Mouse (Mus musculus) urinary bladder, adult 18-20 months (tissue): ENCODE measurements around the gene Polr3b.

Source experiments
- DNase-seq, 2 experiments: peaks; one replicate each; pipeline ENCODE4 v3.0.0; 2022; ENCODE audit warnings: low spot score in 2 of 2, mixed read lengths in 2 of 2

Gene Polr3b

DNA sequence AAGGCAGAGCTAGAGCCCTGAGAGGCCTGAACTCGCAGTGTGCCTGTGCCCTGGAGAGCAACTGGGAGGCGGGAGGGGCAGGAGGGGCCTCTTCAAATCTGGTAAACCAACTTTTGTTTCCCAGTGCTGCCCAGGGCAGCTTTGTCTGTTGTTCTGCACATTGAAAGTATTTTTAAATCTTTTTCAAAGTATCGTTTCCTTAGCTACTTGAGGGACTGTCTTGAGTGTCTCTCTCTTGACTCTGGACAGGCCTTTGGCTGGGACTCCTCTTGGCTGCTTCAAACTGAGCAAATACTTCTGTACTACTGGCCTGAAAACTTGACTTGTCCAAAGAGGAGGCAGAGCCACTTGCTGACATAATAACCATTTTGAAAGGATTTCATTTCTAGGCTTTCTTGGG, 11.3 kb upstream of the Polr3b start:
- DNase-seq: no peak

DNA sequence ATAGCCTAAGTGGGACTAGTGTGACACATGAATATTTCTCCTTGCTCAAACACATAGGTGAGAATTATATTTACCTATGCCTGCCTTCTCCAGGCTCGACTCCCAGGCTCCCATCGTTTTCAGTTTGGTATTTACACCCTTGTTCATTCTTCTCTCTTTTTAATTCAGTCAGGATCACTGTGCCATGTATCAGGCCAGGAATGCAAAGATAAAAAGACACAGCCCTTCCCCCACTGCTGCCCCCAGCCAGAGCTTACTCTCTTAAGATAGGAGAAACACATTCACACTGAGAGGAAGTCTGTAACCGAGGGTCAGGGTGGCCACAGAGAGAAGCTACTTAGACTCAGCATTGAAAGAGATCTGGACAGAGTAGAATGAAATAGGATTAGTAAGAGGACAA, 10.4 kb upstream of the Polr3b start:
- no peak for DNase-seq

DNA sequence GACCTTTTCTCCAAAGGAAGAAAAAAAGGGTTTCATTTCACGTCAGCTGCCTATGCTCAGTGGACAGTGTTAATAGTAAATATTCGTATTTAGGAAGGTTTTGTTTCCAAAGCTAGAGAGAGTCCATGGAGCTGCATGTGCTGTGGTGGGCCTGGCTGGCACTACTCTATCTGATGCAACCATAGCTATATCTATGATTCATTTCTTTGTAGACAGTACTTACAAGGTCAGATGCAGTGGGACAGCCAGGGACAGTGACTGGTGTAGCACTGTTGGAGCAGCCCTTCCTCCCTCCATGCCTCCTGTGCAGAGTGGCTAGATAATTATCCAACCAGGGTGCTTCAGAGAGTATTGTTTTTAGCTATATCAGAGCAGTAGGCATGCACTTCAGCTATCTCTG, 9.8 kb upstream of the Polr3b start:
- DNase-seq: no peak

DNA sequence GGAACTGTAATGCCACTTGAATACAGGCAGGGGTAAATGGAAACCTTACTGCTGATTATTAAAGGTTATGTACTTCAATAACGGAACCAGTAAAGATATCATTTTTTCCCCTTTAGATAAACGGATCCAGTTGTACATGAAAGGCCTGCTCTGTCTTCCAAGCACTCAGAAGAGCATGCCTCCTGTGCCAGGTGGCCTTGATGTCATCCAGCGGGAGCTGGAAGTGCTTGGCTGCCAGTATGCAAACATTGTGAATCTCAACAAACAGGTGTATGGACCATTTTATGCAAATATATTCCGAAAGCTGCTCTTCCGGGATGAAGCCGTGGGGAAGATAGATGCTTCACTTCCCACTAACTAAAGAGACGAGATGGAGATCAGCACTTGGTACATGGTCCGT, 8.7 kb upstream of the Polr3b start:
- no peak for DNase-seq

DNA sequence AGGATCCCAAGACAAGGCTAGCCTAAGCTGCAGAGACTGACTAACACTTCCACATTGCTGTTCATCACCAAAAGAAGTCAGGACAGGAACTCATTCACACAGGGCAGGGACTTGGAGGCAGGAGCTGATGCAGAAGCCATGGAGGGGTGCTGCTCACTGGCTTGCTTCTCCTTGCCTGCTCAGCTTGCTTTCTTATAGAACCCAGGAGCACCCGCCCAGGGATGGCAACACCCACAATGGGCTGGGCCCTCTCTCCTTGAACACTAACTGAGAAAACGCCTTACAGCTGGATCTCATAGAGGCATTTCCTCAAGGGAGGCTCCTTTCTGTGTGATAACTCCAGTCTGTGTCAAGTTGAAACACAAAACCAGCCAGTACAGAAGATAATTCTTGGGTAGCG, 7.0 kb upstream of the Polr3b start:
- DNase-seq: no peak

DNA sequence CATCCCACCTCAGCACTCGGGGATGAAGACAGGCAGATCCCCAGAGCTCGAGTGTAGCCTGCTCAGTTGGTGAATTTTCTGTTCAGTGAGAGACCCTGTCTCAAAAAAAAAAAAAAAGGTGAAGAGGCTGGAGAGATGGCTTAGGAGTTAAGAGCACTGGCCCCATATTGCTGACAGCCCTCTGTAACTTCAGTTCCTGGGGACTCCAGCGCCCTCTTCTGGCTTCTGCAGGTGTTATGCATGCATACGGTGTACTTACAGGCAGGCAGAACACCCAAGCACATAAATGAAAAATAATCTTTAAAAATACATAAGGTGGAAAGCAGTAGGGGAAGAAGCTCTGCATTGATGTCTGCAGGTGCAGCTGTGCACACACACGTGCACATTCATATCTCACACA, 9.1 kb downstream of the Polr3b start:
- DNase-seq: no peak

DNA sequence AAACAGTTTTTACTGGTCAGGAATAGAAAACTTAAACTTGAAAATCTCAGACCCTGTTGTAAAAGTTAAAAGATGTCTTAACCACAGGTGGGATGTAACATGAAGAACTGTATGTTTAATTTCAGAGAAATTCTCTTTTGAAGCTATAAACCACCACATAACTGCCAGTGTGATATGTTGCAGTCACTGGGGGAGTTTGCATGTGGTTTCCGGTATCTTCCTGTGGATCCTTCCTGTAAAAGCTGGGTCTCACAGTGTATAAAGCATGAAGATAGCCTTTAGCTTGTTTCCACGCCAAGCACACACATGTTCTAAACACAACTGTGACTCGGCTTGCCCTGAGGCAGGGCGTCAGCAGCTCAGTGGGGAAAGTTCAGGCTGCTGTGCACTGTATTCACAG, 9.9 kb downstream of the Polr3b start:
- DNase-seq: no peak

DNA sequence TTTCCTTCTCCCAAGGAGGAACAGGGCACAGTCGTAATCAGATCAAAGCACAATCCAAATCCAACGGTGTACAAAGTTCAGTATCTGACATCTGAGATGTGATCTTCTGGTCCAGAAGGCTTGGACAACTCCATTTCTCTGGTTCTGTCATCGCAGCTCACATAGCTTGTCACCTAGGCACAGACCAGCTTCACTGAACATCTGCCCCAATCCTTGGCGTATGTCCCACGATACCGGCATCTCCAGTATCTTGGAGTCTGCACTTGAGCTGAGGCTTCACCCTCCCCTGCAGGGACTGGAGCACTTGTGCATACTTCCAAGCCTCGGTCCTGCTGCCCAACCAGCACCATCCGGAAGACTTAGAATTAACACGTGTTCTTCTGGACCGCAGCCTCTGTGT, 14.6 kb downstream of the Polr3b start:
- DNase-seq: no peak

DNA sequence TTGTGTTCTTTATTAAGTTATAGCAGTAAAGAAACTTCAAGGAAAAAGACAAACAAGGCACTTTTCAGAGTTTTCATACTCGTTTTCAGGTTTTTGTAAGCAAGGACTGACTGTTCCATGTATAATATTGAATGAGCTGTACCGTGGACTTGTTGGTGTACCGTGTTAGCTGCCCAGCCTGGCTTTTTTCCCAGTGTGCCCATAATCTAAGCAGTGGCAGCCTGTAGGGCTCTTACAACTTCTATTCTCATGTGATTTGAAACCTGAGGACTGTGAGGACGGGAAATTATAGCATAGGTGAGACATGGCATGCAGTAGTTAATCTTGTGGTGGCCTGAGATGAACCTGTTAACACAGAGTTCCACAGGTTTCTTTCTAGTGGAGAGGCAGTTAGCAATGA, 16.3 kb downstream of the Polr3b start:
- DNase-seq: no peak

DNA sequence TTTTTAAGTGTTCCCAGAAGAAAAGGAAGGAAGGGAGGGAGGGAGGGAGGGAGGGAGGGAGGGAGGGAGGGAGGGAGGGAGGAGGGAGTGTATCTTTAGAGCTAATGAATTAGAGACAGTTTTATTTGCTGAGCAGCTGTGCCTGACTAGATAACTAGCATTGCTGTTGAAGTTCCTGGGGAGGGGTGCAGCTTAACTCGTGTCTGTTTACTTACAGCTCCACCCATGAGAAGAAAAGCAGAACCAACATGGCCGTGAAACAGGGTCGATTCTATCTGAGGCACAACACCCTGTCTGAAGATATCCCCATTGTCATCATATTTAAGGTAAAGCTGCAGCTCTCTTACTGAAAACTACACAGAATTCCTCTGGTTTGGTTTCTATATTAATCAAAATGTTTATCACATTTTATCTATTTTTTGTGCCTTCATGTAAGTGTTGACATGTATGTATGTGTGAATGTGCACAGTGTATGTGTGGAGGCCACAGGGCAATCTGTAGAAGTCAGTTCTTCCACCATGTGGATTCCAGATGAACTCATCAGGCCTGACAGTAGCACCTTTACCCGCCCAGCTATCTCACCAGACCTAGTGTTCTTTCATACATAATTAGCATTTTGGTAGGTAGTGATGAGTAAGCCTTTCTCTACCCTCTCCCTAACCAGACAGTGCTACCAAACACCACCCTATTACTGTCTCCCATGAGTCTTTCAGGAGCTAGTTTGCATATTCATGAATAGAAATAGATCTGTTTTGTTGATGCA, 17.6 kb downstream of the Polr3b start:
- no peak for DNase-seq

DNA sequence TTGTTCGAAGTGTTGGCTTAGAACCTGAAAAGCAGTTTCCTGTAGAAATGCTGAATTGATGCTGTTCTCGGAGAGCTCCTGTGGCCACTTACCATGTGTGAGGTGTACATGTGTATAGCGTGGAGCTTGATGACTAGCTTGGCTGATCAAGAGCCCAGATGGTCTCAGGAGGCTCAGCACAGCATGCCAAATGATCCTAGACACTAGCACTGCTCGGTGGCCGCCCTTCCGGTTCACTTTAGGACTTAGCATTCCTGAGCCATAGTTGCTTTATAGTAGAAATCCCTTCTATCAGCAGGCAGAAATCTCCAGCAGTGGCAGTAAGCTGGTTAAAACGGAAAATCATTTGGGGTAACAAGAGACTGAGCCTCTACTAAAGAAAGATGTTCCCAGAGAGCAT, 18.8 kb downstream of the Polr3b start:
- DNase-seq: no peak

DNA sequence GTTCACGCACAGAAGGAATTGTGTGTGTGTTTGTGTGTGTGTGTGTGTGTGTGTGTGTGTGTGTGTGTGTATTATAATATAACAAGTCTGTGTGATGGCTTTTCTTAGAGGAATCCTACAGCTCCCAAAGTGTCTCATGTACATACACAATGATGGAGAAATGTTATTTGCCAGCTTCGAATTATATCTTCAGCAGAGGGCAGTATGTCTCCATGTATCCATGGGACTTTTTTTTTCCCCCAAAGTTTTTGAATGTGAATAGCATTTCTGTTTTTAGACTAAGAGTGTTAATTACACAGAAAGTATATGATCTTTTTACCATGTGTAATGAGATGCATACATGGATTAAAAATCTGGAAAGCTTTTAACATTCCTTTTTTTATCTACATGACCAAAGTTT, 19.5 kb downstream of the Polr3b start:
- no peak for DNase-seq

DNA sequence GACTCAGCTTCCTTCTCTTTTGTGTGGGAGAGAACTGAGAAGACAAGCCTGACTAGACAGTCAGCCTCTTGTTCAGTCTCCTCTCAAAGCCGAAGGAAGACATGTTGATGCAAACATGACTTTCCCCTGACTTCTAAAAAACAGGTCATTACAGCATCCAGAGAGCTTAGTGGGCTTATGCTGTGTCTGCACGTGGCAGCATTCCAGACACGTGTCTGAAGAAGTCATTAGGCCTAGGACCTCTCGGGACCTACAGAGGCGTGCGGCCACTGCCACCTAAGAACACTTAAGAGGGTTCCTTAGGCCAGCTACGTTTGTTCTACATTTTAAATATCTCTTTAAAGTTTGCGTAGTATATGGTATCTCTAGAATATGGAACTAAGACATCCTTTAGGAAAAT, 23.8 kb downstream of the Polr3b start:
- DNase-seq: no peak

DNA sequence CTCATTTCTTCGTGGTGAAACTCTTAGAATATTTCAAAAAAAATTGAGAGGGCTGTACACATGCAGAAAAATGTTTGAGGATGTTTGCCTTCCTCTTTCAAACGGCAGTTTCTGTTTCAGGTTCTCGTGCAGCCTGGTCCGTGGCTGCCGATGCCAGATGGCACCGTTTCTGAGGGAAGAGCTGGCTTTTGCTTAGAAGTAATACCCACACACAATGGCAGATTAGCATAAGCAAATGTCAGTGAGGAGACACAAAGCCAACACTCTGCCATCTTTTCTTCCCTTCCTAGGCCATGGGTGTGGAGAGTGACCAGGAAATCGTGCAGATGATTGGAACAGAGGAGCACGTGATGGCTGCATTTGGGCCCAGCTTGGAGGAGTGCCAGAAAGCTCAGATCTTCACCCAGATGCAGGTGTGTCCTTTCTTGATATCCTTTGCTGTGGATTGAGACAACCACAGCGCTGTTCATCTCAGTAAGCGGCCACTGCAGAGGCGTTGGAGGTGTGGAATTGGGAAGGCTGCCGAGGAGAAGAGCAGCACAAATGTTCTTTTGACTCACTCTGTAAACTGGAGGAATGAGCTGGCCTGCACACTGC, 24.5 kb downstream of the Polr3b start:
- DNase-seq: no peak

DNA sequence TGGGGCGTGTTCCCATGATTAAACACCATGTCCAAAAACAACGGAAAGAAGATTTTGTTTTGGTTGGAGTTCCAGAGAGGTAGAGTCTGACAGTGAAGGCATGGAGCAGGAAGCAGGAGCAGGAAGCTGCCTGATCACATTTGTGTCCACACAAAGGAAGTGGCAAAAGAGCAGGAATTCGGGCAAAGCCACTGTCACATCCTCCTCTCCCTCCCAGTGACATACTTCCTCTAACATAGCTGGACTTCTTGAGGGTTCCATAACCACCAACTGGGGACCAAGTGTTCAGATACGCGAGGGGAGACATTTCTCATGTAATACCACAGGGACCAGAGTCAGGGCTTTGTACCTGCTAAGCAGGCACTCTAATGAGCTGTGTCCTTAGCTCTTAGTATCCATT, 25.2 kb downstream of the Polr3b start:
- no peak for DNase-seq

DNA sequence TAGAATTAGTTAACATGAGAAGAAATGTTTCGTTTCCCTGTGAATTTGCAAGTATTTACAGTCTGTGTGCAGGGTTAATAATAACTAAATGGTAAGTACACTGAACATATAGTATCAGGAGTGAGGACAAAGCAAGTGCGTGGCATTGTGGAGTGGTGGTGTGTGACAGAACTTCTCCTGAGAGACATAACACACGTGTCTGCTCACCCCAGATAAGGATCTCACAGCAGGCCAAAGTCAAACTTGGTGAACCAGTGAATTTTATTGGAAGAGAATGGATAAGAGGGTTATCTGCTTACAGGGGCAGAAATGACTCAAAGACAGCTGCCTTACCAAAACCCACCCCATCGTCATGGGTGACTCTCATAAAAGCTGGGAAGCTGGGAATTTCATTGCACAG, 26.8 kb downstream of the Polr3b start:
- DNase-seq: no peak

DNA sequence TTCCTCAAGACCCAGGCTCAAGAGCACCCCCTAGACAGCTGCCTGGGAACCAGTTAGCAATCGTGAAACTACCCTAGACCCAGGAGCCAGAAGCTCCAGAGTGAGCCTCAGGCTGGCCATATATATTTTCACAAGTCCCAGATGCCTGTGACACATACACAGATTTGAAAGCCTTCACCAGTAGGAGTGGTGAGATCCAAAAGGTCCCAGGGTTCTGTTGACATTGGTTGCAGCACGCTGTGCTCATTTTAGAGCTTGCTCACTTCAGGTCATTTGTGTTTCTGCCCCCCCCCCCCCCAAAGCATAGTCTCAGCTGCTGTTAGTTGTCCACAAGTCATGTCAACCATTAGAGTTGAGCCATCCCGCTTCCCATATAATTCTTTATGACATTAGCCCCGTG, 31.9 kb downstream of the Polr3b start:
- no peak for DNase-seq

DNA sequence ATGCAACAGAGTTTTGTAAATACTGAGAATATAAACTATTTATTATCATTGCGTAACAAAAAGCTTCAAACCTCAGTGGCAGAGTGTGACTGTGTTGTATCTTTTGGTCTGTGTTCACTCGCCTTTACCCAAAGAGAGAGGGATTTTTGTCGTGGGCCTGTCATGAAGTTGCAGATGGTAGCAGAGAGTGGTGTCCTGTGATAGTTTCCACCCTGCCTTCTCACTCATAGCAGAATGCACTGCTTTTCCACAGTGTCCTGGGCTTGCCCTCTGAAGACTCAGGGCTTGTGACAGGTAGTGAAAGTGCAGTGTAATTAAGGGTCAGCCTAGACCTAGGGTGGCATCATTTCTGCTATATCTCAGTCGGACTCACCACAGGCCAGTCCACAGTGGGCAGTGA, 32.6 kb downstream of the Polr3b start:
- no peak for DNase-seq

DNA sequence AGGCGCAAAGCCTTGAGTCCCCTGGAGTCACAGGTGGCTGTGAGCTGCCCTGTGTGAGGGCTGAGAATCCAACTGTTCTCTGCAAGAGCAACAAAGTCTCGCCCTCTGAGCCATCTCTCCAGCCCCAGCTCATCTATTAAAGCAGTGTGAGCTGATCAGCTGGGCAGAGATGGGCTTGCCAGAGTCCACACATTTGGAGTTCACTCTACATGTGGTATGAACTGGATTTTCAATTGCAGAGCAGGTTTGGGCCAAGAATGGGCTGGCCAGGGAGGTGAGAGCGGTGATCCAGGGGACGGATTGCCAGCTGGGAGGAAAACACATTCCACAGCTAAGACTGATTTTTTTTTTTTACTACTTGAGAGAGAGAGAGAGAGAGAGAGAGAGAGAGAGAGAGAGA, 34.5 kb downstream of the Polr3b start:
- no peak for DNase-seq

DNA sequence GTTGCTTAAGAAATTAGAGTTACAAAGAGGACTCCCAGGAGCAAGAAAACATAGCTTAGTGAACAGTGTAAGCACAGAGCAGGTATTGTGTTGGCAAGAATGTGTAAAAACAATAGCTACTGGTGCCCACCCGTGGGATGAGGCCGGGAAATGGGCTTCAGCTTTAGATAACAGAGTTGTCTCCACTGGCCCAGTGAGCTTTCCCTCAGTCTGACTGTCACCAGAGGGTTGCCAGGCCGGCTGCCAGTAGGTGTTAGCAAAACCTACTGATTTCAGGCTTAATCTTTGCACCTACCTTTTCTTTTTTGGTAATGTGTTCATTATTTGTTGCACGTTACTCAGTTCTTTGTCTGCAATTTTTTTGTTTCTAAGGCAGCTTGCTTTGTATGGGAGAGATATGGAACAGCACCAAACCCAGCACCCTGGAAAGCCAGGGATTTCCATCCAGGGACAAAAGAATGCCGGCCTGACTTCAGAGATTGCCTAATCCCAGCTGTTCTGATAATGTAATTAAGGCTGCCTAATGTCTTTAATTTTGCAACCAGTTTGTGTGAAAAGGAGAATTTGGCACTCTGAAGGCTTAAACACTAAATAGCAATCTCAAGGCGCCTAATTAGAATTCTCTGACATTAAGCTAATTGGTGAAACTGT, 35.5 kb downstream of the Polr3b start:
- DNase-seq: no peak

DNA sequence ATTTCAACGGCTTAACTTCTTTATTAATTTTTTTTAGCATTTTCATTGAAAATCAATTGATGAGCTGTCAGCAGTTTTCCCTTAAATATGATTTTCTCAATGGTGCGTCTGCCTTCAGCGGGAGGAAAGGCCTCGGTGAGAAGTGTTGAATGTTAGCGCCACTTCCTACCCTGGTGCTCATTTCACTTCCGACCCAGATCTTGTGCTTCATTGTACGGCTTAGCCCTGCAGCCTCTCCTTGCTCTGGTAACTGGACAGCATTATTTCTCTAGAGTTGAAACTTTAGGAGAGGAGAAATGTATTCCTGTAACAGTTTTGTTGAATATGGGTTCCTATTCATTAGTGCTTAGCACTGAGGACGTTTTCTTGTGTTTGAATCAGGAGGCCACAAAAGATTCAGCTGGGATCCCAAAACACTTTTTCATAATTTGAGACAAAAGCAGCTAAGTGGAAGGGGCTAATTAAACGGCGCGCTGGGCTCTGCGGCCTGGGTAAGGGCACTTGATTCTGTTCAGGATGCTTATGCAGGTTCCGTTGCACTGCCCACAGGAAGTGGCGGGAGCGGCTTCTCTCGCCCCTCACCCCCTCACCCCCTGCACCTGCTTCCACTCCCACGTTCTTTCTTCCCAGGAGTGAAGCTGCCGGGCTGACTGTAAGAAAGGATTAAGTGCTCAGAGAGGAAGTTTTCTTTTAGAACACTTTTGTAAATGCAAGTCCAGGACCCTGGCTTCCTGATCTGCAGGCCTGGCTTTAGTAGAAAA, 36.2 kb downstream of the Polr3b start:
- no peak for DNase-seq

DNA sequence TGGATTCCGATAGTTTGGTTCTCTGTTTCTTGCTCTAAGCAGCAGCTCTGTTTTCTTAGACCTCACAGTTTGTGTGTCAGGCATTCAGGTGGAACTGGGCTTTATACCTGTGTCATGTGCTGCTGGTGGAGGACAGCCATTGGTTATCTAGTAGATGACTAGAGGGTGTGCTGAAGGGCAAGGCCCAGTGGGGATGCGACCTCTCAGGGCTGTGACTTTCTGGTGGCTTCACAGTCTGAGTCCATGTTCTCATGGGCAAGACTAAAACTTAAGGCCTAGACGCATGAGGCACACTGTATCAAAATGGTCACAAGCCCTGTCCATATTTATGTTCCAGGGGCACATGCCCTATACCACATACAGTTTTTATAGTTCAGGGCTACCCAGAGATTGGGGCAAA, 37.2 kb downstream of the Polr3b start:
- DNase-seq: no peak

DNA sequence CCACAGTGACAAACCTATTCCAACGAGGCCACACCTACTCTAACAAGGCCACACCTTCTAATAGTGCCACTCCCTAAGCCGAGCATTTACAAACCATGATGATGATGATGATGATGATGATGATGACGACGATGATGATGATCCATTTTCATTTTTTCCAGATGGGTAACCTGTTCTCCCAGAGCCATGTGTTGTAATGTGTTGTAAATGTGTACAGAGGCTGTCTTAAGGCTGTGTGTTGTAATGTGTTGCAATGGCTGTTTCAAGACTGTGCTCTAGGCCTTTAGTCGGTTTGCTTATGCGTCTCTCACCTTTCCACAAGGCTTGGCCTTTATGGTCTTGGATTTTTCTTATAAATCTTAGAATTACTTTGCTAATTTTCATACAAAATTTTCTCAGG, 40.0 kb downstream of the Polr3b start:
- DNase-seq: no peak
